Mouse (Mus musculus) ZHBTc4 (cell line): ENCODE measurements around the gene Sulf2.
A peak's percentile ranks its signal among the peaks of the same experiment; 100 is the strongest.

Experiments
- DNase-seq: peaks from one replicate; pipeline ENCODE4 v3.0.0-alpha.2; 2011; ENCODE audit warnings: low read depth, low spot score

The Sulf2 gene

GRCm38 (mm10) chr2:166175552-166176136, 20.2 kb upstream of the Sulf2 start:
- no peak for DNase-seq

DNA sequence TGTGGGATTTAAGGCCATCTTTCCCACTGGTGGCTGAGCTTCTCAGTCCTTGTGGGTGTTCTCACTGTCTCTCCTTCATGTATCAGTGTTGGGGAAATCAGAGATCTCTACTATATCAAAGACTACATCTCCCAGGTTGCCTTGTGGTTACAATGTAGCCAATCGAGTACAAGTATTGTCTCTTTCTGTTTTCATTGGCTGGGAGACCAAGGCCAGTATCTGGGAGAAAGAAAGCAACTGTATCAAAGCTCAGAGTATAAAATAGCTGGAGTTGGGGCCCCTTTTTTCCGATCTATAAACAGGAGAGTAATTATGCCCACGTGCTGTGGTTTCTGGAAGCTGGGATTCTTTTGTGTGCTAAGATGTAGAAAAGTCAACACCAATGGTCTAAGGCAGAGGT, 19.7 kb upstream of the Sulf2 start:
- DNase-seq: no peak

DNA sequence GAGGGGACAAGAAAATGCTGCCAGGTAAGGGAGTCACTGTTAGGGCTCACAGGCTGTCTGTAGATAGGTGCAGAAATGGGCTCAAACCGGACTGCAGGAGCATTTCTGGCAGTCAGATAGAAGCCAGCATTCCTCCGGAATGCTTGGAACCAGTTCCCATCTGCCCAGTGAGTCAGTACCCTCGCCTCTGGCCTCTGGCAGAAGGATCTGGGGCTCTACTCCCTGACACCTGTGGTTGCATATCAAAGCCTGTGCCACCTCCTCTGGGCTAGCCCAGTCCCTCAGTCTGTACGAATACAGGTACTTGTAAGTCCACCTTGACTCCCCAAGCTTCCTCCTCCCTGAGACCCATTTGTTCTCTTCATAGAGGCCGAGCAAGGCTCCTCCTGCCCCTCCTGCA, 17.7 kb upstream of the Sulf2 start:
- no peak for DNase-seq

GRCm38 (mm10) chr2:166170173-166170572, 14.7 kb upstream of the Sulf2 start:
- peak; percentile 88 for DNase-seq

DNA sequence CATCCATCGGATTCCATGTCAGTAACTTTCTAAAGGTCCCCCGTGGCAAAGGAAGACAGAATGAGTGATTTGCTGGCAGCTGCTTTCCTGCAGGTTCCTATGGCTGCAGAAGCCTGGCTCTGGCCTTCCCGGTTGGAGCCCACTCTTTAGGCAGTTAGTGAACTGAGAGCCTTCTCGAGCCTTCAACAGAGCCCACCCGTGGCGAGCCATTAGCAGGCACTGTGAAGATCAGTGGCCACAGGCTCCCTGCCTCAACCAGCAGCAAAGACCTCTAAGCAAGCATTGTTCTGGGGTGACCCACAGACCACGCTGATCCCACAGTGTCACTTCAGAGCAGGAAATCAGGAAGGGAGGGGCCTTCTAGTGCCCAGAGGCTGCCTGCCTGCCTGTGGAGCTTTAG, 13.4 kb upstream of the Sulf2 start:
- DNase-seq: peak; percentile 83

- no peak for DNase-seq
Observed at GRCm38 (mm10) chr2:166167387-166167786, 11.9 kb upstream of the Sulf2 start.

GRCm38 (mm10) chr2:166165396-166165795, 9.9 kb upstream of the Sulf2 start:
- DNase-seq: no peak

- DNase-seq: no peak
Observed at GRCm38 (mm10) chr2:166164601-166165000, 9.1 kb upstream of the Sulf2 start.

DNA sequence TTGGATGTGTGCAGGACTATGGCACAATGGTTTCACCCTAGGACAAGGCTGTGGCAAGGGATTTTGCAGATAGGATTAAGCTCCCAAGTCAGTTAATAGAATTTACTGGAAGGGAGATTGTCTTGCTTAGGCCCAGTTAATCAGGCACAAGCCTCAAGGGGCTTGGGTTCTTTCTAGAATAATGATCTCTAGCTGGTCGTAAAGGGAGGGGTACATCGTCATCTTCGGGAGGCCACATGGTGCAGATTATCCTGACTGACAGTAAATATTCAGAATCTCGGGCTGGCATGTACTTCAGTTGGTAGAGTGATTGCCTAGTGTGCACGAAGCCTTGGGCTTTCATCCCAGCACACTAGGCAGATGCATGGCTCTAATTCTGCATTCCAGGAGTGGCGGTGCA, 8.5 kb upstream of the Sulf2 start:
- no peak for DNase-seq

GRCm38 (mm10) chr2:166163252-166163651, 7.8 kb upstream of the Sulf2 start:
- no peak for DNase-seq

DNA sequence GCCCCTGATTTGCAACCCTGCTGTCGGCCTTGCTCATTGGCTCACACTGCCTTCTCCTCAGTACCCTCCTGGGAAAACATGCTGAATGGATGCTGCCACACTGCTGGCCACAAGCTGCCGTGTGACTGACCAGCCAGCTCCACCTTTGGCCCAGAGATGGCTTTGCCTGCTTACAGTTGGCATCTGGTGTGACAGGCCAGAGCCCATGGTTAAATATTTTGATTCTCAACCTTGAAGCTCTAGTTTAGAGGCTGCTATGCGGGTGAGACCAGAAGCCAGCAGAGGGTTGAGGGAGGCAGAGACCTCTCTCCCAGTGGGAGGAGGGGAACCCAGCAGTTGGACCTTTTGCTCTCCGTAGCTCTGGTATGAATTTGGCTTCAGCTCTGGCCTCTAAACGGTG, 6.7 kb upstream of the Sulf2 start:
- no peak for DNase-seq

DNA sequence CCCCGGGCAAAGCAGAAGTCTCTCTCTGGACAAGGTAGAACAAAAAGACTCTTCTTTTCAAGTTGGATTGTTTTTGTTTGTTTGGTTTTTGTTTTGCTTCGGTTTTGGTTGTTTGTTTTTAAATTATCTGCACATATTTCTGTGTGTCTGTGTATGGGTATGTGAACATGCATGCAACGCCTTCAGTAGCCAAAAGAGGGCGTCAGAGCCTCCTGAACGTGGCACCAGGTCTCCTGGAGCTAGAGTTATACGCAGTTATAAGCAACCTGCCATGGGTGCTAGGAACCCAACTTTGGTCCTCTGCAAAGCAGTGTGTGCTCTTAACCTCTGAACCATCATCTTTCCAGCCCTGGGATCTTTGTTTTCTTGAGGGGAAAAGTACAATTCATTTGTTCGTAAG, 3.8 kb upstream of the Sulf2 start:
- DNase-seq: peak; percentile 71

GRCm38 (mm10) chr2:166157767-166158561, 2.5 kb upstream of the Sulf2 start:
- peak; percentile 58 for DNase-seq

- DNase-seq: peak; percentile 98
Observed at GRCm38 (mm10) chr2:166157144-166157543, 1.7 kb upstream of the Sulf2 start.

GRCm38 (mm10) chr2:166156122-166156521, 659 bp upstream of the Sulf2 start:
- peak; percentile 90 for DNase-seq

DNA sequence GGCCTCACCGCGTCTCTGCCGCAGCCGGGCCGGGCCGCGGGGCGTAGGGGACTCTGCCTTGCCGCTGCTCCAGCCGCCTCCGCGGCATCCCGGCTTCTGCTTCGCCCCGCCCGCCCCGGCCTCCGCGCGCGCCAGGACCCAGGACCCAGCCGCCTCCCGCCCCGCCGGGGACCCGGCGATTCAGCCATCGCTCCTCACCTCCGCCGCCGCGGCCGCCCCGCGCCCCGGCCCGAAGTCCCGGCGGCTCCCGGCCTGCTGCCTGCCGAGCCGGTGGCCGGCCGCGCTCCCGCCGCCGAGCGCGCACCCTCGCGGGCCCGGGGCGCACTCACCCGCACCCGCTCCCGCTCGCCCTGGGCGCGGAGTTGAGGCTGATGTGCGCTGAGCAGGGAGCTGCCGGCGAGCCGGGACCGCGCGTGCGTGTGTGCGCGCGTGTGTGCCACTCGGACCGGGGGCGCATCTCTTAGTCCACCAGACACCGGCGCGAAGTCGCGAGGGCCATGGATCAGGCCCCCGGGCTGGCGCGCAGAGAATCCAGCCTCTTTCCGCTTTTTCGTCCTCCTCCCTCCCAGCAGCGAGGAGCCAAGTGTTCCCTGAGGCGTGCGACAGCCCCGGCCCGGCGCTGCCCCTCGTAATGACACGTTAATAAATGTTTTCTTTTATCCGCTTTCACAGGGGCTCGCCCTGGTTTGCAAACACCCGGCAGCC, 562 bp downstream of the Sulf2 start:
- DNase-seq: peak; percentile 66

DNA sequence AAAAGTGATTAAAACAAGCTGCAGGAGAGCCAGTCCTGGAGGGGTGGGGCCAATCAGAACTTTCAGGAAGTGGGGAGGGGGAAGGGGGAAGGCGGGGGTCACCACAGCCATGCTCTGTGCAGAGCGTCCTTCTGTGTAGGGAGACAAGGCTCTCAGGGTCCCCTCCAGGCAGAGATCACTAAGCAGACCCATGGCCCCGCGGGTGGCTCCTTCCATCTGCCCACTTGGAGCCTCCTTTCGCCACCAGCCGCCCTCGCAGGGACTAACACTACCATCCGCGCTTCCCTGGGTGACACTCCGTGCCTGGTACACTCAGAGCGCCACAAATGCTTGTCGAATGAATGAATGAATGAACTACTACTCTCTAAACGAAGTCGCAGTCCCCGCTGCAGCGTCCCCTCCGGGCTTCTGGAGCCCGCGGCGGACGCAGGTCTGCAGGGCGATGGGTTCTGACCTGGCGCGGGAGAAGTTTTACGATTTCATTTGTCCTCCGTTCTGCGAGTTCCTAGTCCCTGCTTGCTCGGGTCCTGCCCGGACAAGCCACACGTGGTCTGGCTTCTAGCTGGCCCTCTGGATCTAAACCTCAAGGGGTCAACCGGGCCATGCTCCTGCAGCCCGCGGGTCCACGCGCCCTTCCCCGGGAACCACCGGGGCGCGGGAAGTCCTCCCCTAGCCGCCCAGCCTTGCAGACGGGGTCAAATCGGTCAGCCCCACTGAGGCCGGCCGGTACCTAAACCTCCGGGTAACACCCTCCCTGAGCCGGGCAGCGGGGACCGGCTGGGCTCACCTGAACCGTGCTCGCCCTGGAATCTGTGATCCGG, 1.4 kb downstream of the Sulf2 start:
- DNase-seq: peak; percentile 58

- DNase-seq: no peak
Observed at GRCm38 (mm10) chr2:166153399-166153793, 2.1 kb downstream of the Sulf2 start.

DNA sequence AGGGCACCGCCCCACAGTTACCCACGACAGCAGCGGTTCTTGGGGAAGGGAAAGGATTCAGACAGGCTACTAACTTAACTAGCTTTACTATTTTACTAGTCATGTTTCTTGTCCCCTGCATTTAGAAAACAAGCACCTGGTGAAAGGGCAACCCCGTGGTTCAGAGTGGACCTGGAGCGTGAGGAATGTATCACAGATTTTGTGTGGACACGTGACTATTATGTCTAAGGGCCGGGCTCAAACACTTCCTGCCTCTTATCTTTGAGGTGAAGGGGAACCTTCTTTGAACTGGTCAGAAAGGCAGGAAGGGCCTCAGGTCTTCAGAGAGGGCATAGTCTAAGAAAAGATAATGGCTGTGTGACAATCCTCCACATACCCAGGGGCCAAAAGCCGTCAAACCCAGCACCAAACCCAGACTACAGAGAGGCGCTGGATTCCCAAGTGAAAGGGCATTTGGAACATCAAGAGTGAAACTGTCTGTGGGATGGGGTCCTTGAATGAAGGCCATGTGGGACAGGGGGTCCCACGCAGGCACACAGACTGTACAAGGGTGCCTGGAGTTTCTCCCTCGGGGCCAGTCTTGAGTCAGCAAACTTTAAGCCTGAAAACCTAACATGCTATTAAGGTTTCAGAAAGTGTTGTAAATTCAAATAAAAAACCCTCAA, 2.6 kb downstream of the Sulf2 start:
- DNase-seq: no peak

DNA sequence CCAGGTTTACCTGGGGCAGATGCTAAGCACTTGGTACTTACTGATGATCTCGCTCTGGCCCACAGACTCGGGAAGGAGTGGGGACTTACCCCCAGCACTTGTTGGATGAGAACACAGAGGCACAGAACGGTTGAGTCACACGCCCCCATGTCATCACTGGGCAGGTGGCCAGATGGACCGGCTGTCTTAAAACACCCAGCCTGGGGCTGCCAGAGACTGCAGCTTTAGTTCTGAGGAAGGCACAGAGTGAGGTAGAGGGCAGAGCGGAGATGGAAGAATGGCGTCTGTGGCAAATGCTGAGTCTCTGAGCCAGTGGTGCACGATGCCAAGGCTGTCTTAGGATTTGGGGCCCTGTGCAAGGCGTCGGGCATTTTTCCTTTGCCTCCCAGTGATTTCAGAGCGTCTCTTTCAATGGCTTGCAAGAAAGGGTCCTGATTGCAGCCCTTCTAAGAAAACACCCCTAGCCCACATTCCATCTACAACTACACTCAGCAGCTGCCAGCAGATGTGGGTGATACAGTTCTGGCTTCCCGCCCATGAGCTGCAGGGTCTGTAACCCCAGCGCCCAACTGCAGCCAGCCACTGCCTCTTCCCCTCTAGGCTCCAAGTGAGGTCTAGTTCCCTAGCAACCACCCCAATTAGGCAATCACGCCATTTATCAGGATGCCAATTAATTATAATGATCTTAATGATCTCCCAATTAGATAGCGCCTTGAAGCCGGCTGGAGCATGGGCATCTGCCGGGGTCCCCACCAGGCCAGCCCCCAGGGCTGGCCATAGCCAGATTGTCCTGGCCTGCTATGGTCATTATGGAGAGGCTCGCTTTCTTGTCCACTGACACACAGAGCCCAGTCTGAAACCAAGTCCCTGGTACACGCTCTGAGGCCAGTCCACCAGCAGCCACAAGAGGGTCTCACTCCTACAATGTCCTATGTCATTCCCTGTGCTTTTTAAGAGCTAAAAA, 3.7 kb downstream of the Sulf2 start:
- no peak for DNase-seq
